Mouse (Mus musculus) liver, embryonic 16.5 days (tissue): Measurements from ENCODE around the gene Usp12. TPM values are rescaled to one million over a fixed set of nuclear protein-coding genes. Genes with fewer than 3 reads are reported as not detected.

Experiments
- ATAC-seq: fragments of 200-750 bp; cut with Nextera tagmentation; 2 replicates; pipeline ENCODE4 v1.8.0; 2017; ENCODE audit warnings: low read depth, mild to moderate bottlenecking, moderate number of reproducible peaks, moderate library complexity
- H3K27ac ChIP-seq: fragments of 300-500 bp; sonication (generic); 2 replicates; pipeline ENCODE4 v1.5.1; 2014; ENCODE audit warnings: mild to moderate bottlenecking, low read length
- H3K27me3 ChIP-seq: fragments of 300-500 bp; sonication (generic); 2 replicates; pipeline ENCODE4 v1.6.1; 2014; ENCODE audit warnings: low read depth, low read length, mixed read lengths; ENCODE audit not compliant: control insufficient read depth, insufficient read depth
- H3K36me3 ChIP-seq: fragments of 300-500 bp; sonication (generic); 2 replicates; pipeline ENCODE4 v1.6.1; 2014; ENCODE audit warnings: mild to moderate bottlenecking; ENCODE audit not compliant: control insufficient read depth, insufficient read depth
- H3K4me1 ChIP-seq: fragments of 300-500 bp; sonication (generic); 2 replicates; pipeline ENCODE4 v1.6.1; 2014; ENCODE audit warnings: low read depth, low read length, mixed read lengths; ENCODE audit not compliant: control insufficient read depth
- H3K4me2 ChIP-seq: fragments of 300-500 bp; sonication (generic); 2 replicates; pipeline ENCODE4 v1.6.1; 2014; ENCODE audit warnings: low read depth, low read length, mixed read lengths
- H3K4me3 ChIP-seq: fragments of 300-500 bp; sonication (generic); 2 replicates; pipeline ENCODE4 v1.5.1; 2014; ENCODE audit warnings: low read depth, mild to moderate bottlenecking, low read length
- H3K9ac ChIP-seq: fragments of 300-500 bp; sonication (generic); 2 replicates; pipeline ENCODE4 v1.6.1; 2014; ENCODE audit warnings: low read depth, low read length
- H3K9me3 ChIP-seq: fragments of 300-500 bp; sonication (generic); replicated peaks from 2 replicates; pipeline ENCODE4 v1.6.1; 2016; ENCODE audit warnings: low read length; ENCODE audit not compliant: control insufficient read depth
- WGBS: fragments of 180-500 bp; shearing (Covaris S2); extraction: QIAGEN DNeasy Blood & Tissue Kit; methylation state at CpG from one replicate; pipeline ENCODE4 v1.1.7; 2014; ENCODE audit not compliant: insufficient replicate concordance; 5-methylcytosine and 5-hydroxymethylcytosine counted together
- polyA plus RNA-seq: library from polyadenylated mRNA; unstranded; fragments of >200 nt; fragmentation: Nextera tagmentation; extraction: Ambion mirVana; gene quantifications from 2 replicates; pipeline ENCODE4 v1.2.1, GENCODE M21; 2015

Gene Usp12
- 7.8 and 8.1 TPM in 2 replicates for polyA plus RNA-seq

GRCm38 (mm10) chr5:146794853-146795252 lies at the start of gene Usp12:
Usp12 (minus strand) TSS chr5:146795006.
- under 1% methylated on average over 29 of the region's 51 CpGs for WGBS
- peak; percentile 99 for ATAC-seq
- Histone ChIP-seq H3K27ac (peak within 1 kb of the TSS; percentile 91), H3K4me3 (peak within 1 kb of the TSS; percentile 87), H3K4me1 (peaks cover 31% of the 10 kb centered on the region), H3K9me3 (no peaks in the 10 kb centered on the region), H3K9ac (peak within 1 kb of the TSS; percentile 91), H3K27me3 (no peaks in the 10 kb centered on the region), H3K36me3 (no peaks in the 10 kb centered on the region), H3K4me2 (peak within 1 kb of the TSS; percentile 87)

DNA sequence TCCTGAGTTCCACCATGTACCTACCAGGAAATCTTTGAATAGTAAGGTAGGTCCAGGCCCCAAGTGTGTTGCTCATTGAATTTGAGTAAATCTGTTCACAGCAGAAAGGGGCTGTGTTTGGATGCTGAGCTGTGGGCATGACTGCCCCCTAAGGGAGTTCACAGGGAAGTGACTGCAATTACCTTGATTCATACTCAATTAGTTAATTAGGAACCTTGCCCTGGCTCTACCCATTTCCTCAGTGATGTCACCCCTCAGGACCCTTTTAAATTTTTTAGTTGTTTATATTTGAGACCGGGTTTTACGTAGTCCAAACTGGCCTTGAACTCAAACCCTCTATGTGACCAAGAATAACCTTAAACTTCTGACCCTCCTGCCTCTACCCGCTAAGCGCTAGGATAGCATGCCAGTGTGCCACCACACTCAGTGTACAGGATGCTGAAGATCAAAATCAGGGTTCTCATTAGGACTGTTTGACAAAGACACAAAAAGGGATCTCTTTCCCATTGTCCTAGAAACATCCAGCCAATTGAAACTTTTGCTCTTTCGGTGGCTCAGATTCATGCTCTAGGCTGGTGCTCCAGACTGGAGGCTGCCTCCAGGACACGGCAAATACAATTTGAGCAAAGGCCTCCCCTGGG lies 49.6 kb upstream of the Usp12 start:
- Histone ChIP-seq H3K4me3 (peak overlapping the region; percentile 59), H3K27ac (no peak overlapping the region), H3K36me3 (no peaks in the 10 kb centered on the region), H3K4me1 (peaks cover 12% of the 10 kb centered on the region), H3K9ac (peak overlapping the region; percentile 47; the same call in 1 of the 2 replicates), H3K27me3 (peaks cover 34% of the 10 kb centered on the region), H3K4me2 (peak overlapping the region; percentile 82), H3K9me3 (no peaks in the 10 kb centered on the region)
- ATAC-seq = no peak
- WGBS = 12% methylated on average over 6 of the region's 6 CpGs

- WGBS = 68% methylated on average over 4 of the region's 4 CpGs
- Histone ChIP-seq H3K27me3 (peaks cover 31% of the 10 kb centered on the region), H3K9ac (no peak overlapping the region), H3K4me3 (no peak overlapping the region), H3K4me1 (peaks cover 14% of the 10 kb centered on the region), H3K27ac (no peak overlapping the region), H3K36me3 (peaks cover 14% of the 10 kb centered on the region), H3K4me2 (no peak overlapping the region), H3K9me3 (no peaks in the 10 kb centered on the region)
- no peak for ATAC-seq
Observed at GRCm38 (mm10) chr5:146841996-146842395, 47.2 kb upstream of the Usp12 start.

DNA sequence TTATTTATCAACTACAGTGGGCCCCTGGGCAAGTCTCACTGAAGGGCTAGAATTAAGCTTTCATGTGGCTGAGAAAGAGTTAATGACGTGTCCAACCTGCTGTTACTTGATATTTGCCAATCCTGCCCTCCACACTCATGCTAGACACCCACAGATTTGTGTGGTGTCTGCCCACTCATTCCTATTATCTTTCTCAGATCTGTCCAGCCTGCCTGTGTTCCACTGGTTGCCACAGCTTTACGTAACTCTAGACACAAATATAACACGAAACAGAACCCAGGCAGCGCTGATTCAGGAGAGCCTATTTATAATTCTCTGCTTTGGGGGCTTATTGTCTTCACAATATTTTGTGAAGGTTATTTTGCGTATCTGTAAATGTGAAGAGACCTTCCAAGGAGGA lies 46.5 kb upstream of the Usp12 start:
- no peak for ATAC-seq
- no peak overlapping the region for H3K9ac ChIP-seq
- peaks cover 25% of the 10 kb centered on the region for H3K27me3 ChIP-seq
- 64% methylated on average over 5 of the region's 5 CpGs for WGBS
- no peaks in the 10 kb centered on the region for H3K9me3 ChIP-seq
- H3K27ac ChIP-seq = no peak overlapping the region
- peaks cover 14% of the 10 kb centered on the region for H3K4me1 ChIP-seq
- peaks cover 21% of the 10 kb centered on the region for H3K36me3 ChIP-seq
- no peak overlapping the region for H3K4me2 ChIP-seq
- no peak overlapping the region for H3K4me3 ChIP-seq

- Histone ChIP-seq H3K36me3 (peaks cover 29% of the 10 kb centered on the region), H3K4me2 (no peak overlapping the region), H3K4me3 (no peak overlapping the region), H3K4me1 (peaks cover 12% of the 10 kb centered on the region), H3K9ac (no peak overlapping the region), H3K27ac (no peak overlapping the region), H3K9me3 (no peaks in the 10 kb centered on the region), H3K27me3 (peaks cover 16% of the 10 kb centered on the region)
- WGBS = 57% methylated on average over 4 of the region's 4 CpGs
- no peak for ATAC-seq
Observed at GRCm38 (mm10) chr5:146840422-146840821, 45.6 kb upstream of the Usp12 start.

DNA sequence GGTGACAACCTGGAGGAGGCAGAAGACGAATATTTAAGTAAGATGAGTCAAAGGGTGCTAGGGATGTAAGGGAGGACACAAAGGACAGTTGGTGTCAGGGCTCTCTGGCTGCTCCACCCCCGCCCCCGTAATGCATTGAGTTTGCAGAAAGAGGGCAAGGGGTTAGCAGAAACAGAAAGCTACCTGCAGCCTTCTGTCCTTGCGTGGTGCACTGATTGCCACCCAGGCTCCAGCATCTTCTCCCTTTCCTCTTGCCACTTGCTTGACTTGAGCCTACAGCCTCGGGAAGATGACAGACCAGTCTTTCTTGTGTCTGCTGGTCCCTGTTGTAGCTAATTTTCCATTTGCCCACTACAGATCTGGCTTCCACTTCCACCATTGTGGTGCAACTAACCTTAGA lies 45.0 kb upstream of the Usp12 start:
- peaks cover 9% of the 10 kb centered on the region for H3K27me3 ChIP-seq
- peaks cover 10% of the 10 kb centered on the region for H3K4me1 ChIP-seq
- H3K36me3 ChIP-seq = peaks cover 35% of the 10 kb centered on the region
- 64% methylated on average over 5 of the region's 5 CpGs for WGBS
- H3K9me3 ChIP-seq = no peaks in the 10 kb centered on the region
- ATAC-seq = no peak
- no peak overlapping the region for H3K27ac ChIP-seq
- no peak overlapping the region for H3K9ac ChIP-seq
- no peak overlapping the region for H3K4me3 ChIP-seq
- H3K4me2 ChIP-seq = no peak overlapping the region

- H3K27ac ChIP-seq = no peak overlapping the region
- H3K9me3 ChIP-seq = no peaks in the 10 kb centered on the region
- no peak overlapping the region for H3K4me3 ChIP-seq
- H3K4me2 ChIP-seq = no peak overlapping the region
- no peak for ATAC-seq
- H3K36me3 ChIP-seq = peaks cover 42% of the 10 kb centered on the region
- peaks cover 2% of the 10 kb centered on the region for H3K27me3 ChIP-seq
- peaks cover 14% of the 10 kb centered on the region for H3K4me1 ChIP-seq
- 52% methylated on average over 12 of the region's 12 CpGs for WGBS
- H3K9ac ChIP-seq = no peak overlapping the region
Observed at GRCm38 (mm10) chr5:146838836-146839648, 44.2 kb upstream of the Usp12 start.

GRCm38 (mm10) chr5:146837967-146838720 lies 43.3 kb upstream of the Usp12 start:
- H3K4me2 ChIP-seq = no peak overlapping the region
- peaks cover 42% of the 10 kb centered on the region for H3K36me3 ChIP-seq
- H3K27me3 ChIP-seq = no peaks in the 10 kb centered on the region
- peaks cover 18% of the 10 kb centered on the region for H3K4me1 ChIP-seq
- no peak overlapping the region for H3K27ac ChIP-seq
- no peak overlapping the region for H3K9ac ChIP-seq
- ATAC-seq = no peak
- 64% methylated on average over 7 of the region's 7 CpGs for WGBS
- no peak overlapping the region for H3K4me3 ChIP-seq
- no peaks in the 10 kb centered on the region for H3K9me3 ChIP-seq
